Mouse (Mus musculus) stomach, postnatal 0 days (tissue): ENCODE data around the gene As3mt.

ENCODE experiments used
- CTCF ChIP-seq: IDR thresholded peaks from 2 replicates; pipeline ENCODE4 v1.5.1; 2016; ENCODE audit warnings: antibody characterized with exemption, low read depth, mild to moderate bottlenecking, moderate library complexity
- EP300 ChIP-seq: optimal IDR thresholded peaks from 2 replicates; pipeline ENCODE3; 2016; ENCODE audit warnings: antibody characterized with exemption

DNA sequence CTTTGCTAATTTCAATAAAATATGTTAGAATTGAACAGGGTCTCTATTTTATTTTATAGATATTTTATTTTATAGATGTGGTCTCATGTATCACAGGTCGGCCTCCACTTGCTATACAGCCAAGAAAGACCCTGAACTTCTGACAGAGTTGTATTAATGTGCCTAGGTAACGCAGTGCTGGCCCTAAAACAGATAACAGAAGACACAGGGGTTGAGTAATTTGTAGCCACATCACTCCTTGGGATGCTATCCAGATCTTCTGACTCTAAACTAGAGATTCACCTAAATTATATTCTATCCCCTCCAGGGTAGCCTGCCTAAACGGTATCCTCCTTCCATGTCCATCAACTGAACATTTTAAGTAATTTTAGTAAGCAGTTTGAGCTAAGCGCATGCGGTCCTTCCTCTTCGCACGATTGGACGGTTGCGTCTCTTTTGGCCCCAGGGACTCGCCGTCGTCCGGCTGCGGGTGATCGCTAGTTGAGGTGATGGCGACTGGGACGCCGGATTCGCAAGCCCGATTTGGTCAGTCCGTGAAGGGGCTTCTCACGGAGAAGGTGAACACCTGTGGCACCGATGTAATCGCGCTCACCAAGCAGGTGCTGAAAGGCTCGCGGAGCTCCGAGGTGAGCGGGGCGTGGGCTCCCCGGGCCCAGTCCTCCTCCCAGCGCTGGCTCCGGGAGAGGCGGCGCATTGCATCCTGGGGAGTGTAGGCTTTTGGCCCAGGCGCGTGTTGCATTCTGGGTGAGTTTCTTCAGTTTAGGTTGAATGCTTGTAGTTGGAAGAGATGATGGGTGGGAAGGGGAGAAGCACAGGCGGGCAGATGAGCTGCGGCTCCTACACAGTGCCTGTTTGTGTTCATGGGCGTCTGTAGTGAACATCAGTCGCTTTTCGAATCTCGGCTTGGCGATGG is 17.5 kb upstream of the As3mt start, which contains the start of gene Borcs7:
- TF ChIP-seq CTCF (no peak), EP300 (no peak)
